Mouse (Mus musculus) hindbrain, embryonic 13.5 days (tissue): ENCODE measurements around the gene Cpne9. TPM values are rescaled to one million over a fixed set of nuclear protein-coding genes. Genes with fewer than 3 reads are reported as not detected.

Experiments
- ATAC-seq: fragments of 200-750 bp; cut with Nextera tagmentation; 2 replicates; pipeline ENCODE4 v1.8.0; 2017; ENCODE audit warnings: moderate TSS enrichment; ENCODE audit not compliant: low FRiP score
- H3K27ac ChIP-seq: fragments of 300-500 bp; sonication (generic); 2 replicates; pipeline ENCODE4 v1.5.1; 2015; ENCODE audit warnings: inconsistent platforms, mild to moderate bottlenecking, moderate library complexity
- H3K27me3 ChIP-seq: fragments of 300-500 bp; sonication (generic); 2 replicates; pipeline ENCODE4 v1.6.1; 2015; ENCODE audit warnings: mild to moderate bottlenecking, inconsistent platforms
- H3K36me3 ChIP-seq: fragments of 300-500 bp; sonication (generic); 2 replicates; pipeline ENCODE4 v1.6.1; 2015; ENCODE audit warnings: mild to moderate bottlenecking, inconsistent platforms
- H3K4me1 ChIP-seq: fragments of 300-500 bp; sonication (generic); replicated peaks from 2 replicates; pipeline ENCODE4 v1.6.1; 2015; ENCODE audit warnings: inconsistent platforms
- H3K4me2 ChIP-seq: fragments of 300-500 bp; sonication (generic); 2 replicates; pipeline ENCODE4 v1.6.1; 2015; ENCODE audit warnings: inconsistent platforms, mild to moderate bottlenecking, moderate library complexity
- H3K4me3 ChIP-seq: fragments of 300-500 bp; sonication (generic); 2 replicates; pipeline ENCODE4 v1.5.1; 2015; ENCODE audit warnings: mild to moderate bottlenecking, inconsistent platforms
- H3K9ac ChIP-seq: fragments of 300-500 bp; sonication (generic); 2 replicates; pipeline ENCODE4 v1.6.1; 2015; ENCODE audit warnings: mild to moderate bottlenecking, inconsistent platforms
- H3K9me3 ChIP-seq: fragments of 300-500 bp; sonication (generic); 2 replicates; pipeline ENCODE4 v1.6.1; 2016; ENCODE audit warnings: inconsistent platforms
- WGBS: fragments of 180-500 bp; shearing (Covaris S2); methylation state at CpG from one replicate; pipeline ENCODE4 v1.1.7; 2015; 5-methylcytosine and 5-hydroxymethylcytosine counted together
- polyA plus RNA-seq: library from polyadenylated mRNA; unstranded; fragments of >200 nt; fragmentation: Nextera tagmentation; extraction: Ambion mirVana; gene quantifications from 2 replicates; pipeline ENCODE4 v1.2.1, GENCODE M21; 2015

The Cpne9 gene
- polyA plus RNA-seq, 1 experiment from 2014 or later = 1.2 TPM

DNA sequence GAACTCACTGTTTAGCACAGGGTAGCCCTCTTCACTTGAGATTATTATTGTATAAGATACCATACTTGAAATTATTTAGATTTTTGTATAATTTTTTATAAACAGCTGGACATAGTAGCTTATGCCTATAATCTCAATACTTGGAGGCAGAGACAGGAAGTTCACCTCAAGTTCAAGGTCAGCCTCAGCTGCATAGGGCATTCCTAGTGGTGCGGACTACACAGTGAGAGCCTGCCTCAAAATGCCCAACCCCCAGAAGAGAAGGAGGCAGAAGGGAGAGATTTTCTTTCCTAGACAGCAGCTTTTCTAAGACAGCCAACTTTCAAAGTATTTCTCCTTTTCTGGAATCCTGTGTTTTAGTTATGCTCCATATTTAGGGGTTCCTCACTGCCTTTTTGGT is 69.1 kb downstream of the Cpne9 start:
- H3K4me2 ChIP-seq = no peak overlapping the region
- H3K27ac ChIP-seq = no peak overlapping the region
- H3K9me3 ChIP-seq = no peaks in the 10 kb centered on the region
- 88% methylated on average over 1 of the region's 1 CpGs for WGBS
- no peaks in the 10 kb centered on the region for H3K27me3 ChIP-seq
- no peak overlapping the region for H3K4me3 ChIP-seq
- ATAC-seq = no peak
- H3K9ac ChIP-seq = no peak overlapping the region
- H3K36me3 ChIP-seq = no peaks in the 10 kb centered on the region
- H3K4me1 ChIP-seq = no peaks in the 10 kb centered on the region

DNA sequence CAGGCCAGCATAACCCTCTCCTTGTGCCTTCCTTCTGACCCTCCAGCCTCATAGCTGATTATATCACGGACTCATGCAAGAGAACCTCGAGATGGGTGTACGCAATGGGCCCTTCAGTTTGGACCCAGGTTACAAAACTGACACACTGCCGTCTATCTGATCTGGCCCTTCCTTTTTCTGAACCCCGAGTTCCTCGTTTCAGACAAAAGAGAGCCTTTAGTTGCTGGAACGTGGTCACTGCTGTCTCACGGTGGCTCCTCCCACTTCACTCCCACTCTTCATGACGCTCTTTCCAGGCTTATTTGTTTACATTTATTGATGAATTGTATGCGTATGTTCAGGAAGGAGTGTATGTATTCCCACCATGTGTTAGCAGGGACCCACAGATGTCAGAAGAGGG is 69.5 kb downstream of the Cpne9 start:
- no peak for ATAC-seq
- Histone ChIP-seq H3K36me3 (no peaks in the 10 kb centered on the region), H3K9ac (no peak overlapping the region), H3K4me3 (no peak overlapping the region), H3K9me3 (no peaks in the 10 kb centered on the region), H3K4me1 (no peaks in the 10 kb centered on the region), H3K27ac (no peak overlapping the region), H3K4me2 (no peak overlapping the region), H3K27me3 (no peaks in the 10 kb centered on the region)
- 65% methylated on average over 10 of the region's 10 CpGs for WGBS

GRCm38 (mm10) chr6:113352820-113353219 is 70.7 kb downstream of the Cpne9 start:
- H3K4me2 ChIP-seq = no peak overlapping the region
- H3K27ac ChIP-seq = no peak overlapping the region
- ATAC-seq = no peak
- H3K4me1 ChIP-seq = no peaks in the 10 kb centered on the region
- WGBS = 75% methylated on average over 3 of the region's 3 CpGs
- H3K4me3 ChIP-seq = no peak overlapping the region
- no peaks in the 10 kb centered on the region for H3K9me3 ChIP-seq
- H3K27me3 ChIP-seq = no peaks in the 10 kb centered on the region
- H3K9ac ChIP-seq = no peak overlapping the region
- no peaks in the 10 kb centered on the region for H3K36me3 ChIP-seq

DNA sequence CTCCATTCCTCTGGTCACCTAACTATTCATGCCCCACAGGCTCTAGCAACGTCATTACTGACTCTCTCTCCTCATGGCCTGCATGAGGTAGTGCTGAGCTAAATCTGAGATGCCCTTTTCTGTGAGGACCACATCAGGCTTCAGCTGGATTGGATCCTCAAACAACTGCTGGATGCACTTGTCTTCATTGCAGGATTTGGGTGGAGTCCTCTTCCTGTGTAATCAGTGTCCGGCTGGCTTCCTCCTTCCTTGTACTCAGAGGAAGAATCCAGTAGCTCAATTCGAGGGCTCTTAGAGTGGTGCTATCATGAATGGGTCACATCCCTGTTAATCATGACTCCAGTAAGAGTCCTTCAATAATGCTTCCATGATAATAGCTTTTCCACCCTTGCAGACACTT is 71.6 kb downstream of the Cpne9 start:
- no peaks in the 10 kb centered on the region for H3K36me3 ChIP-seq
- no peak overlapping the region for H3K9ac ChIP-seq
- H3K4me3 ChIP-seq = no peak overlapping the region
- no peaks in the 10 kb centered on the region for H3K9me3 ChIP-seq
- H3K27me3 ChIP-seq = 0 out of 2 replicates have a peak, but pooled peaks cover 1% of the 10 kb centered on the region
- ATAC-seq = no peak
- no peak overlapping the region for H3K4me2 ChIP-seq
- H3K4me1 ChIP-seq = no peaks in the 10 kb centered on the region
- 78% methylated on average over 3 of the region's 3 CpGs for WGBS
- H3K27ac ChIP-seq = no peak overlapping the region

Other genes with a start within 250 kb of the Cpne9 start
- 56.4 and 58.8 TPM in 2 replicates for gene Thumpd3, start 236.1 kb upstream of the Cpne9 start, polyA plus RNA-seq
- 51.2 and 54.7 TPM in 2 replicates for gene Setd5, start 204.9 kb upstream of the Cpne9 start, polyA plus RNA-seq
- 52.3 and 57.0 TPM in 2 replicates for gene Lhfpl4, start 86.9 kb upstream of the Cpne9 start, polyA plus RNA-seq
- gene Mtmr14, start 44.5 kb upstream of the Cpne9 start, polyA plus RNA-seq = 34.7 and 35.5 TPM in 2 replicates
- 17.1 and 17.3 TPM in 2 replicates for gene Brpf1, start 24.8 kb downstream of the Cpne9 start, polyA plus RNA-seq
- 8.7 and 9.6 TPM in 2 replicates for gene Ogg1, start 44.7 kb downstream of the Cpne9 start, polyA plus RNA-seq
- 79.6 and 86.3 TPM in 2 replicates for gene Camk1, start 61.7 kb downstream of the Cpne9 start, polyA plus RNA-seq
- 70.0 and 70.6 TPM in 2 replicates for gene Tada3, start 95.6 kb downstream of the Cpne9 start, polyA plus RNA-seq
- 416 and 430 TPM in 2 replicates for gene Arpc4, start 95.8 kb downstream of the Cpne9 start, polyA plus RNA-seq
- gene Ttll3, start 107.0 kb downstream of the Cpne9 start, polyA plus RNA-seq = 11.8 TPM in 2 replicates
- 17.5 and 19.5 TPM in 2 replicates for gene Rpusd3, start 137.0 kb downstream of the Cpne9 start, polyA plus RNA-seq
- gene Cidec, start 153.5 kb downstream of the Cpne9 start, polyA plus RNA-seq = not detected in 2 replicates
- 92.9 and 96.9 TPM in 2 replicates for gene Jagn1, start 160.3 kb downstream of the Cpne9 start, polyA plus RNA-seq
- 0.09 and 0.17 TPM in 2 replicates for gene Il17re, start 176.2 kb downstream of the Cpne9 start, polyA plus RNA-seq
- 2.0 and 2.4 TPM in 2 replicates for gene Il17rc, start 189.1 kb downstream of the Cpne9 start, polyA plus RNA-seq
- gene Creld1, start 201.0 kb downstream of the Cpne9 start, polyA plus RNA-seq = 67.2 and 72.4 TPM in 2 replicates
- gene Prrt3, start 219.6 kb downstream of the Cpne9 start, polyA plus RNA-seq = 5.3 and 7.1 TPM in 2 replicates
- gene Emc3, start 249.3 kb downstream of the Cpne9 start, polyA plus RNA-seq = 105 and 110 TPM in 2 replicates
- gene Fancd2, start 249.4 kb downstream of the Cpne9 start, polyA plus RNA-seq = 3.0 and 3.2 TPM in 2 replicates